Mouse (Mus musculus): ENCODE results near the gene Angptl6.
"Not testable (repeated sequence)": the region's sequence is repeated elsewhere in the genome, so short reads cannot be mapped to it uniquely, and the experiment has no call there.

The Angptl6 gene

DNA sequence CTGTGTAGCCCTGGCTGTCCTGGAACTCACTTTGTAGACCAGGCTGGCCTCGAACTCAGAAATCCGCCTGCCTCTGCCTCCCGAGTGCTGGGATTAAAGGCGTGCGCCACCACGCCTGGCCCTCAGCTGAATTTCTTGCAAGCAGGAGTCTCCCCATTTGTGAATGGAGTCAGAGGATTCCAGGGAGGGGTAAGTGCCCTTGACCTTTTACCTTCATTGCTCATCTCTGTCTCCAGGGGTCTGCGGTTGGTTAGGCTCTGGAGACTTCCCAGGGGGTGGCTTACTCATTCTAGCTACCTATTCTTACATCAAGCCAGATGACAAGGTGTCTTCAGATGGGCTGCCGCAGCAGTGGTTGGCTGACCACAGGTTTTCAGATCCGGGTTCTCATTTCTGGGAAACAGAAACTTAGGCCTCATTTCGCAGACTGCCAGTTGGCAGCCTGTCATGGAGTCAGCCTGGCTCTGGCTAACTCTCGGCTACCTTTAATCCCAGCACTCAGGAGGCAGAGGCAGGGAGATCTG is 44.0 kb downstream of the Angptl6 start:
- DNase-seq: not testable (repeated sequence)

DNA sequence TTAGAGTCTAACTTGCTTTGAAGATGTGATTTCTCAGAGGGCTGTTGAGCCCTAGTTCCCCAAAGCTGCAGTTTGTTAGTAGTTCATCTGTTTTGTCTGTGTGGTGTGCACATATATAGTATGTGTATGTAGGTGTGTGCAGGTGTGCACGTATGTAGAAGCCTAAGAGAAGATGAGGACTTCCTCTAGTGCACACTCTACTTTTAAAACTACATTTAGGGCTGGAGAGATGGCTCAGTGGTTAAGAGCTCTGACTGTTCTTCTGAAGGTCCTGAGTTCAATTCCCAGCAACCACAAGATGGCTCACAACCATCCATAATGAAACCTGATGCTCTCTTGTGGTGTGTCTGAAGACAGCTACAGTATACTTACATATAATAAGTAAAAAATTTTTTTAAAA is 44.6 kb downstream of the Angptl6 start:
- DNase-seq: no peak

DNA sequence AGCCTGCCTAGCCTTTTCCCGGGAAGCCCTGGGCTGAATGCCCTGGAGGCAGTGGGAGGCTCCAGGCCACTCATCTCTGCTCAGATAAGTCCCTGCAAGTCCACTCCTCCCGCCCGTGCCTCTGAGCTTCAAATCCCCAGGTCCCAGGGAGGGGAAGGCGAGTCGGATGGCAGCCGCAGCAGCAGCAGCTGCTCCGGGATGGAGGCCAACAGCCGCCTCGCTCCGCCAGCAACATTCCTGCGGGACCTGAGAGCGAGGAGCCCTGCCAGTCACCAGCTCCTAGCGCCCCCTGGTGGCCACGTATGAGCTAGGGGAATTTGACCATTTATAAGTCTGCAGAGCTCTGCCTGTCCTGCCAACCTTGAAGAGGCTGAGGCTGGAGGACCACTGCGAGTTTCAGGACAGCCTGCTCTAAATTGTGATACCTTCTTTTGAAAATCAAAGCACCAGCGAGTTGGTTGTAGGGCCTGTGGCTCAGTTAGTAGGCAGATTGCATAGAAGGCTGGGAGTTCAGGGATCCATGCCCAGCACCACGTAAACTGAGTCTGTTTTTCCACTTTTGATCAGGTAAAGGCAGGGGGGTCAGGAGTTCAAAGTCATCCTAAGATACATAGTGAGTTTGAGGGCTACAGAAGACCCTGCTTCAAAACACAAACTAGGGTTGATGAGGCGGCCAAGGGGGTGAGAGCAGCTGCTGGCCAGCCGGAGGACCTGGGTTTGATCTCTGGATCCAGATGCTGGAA is 48.5 kb downstream of the Angptl6 start:
- DNase-seq: peak; percentile 99 to 100

GRCm38 (mm10) chr9:20828127-20828526 is 51.4 kb downstream of the Angptl6 start:
- no peak for DNase-seq

DNA sequence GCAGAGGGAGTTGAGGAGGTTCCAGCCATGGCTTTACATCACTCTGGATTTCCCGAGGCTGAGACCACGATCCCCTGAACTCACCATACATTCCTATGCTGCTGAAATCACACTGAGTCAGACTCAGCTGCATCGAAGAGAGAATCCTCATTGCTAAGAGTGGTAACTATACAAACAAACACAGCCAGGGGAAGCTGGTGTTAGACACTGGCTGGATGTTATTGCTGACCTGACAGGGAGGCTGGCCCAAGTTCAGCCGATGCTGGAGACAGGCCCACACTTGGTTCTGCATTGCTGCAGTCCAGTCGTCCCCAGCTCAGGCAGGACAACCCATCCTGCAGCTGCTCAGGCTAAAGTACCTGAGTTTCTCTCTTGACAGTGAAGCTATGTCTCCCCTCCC is 53.7 kb downstream of the Angptl6 start:
- DNase-seq: no peak
